Mouse (Mus musculus): Measurements from ENCODE around the gene Evx2. TPM values are rescaled to one million over a fixed set of nuclear protein-coding genes. Genes with fewer than 3 reads are reported as not detected.
A peak's percentile ranks its signal among the peaks of the same experiment; 100 is the strongest.

Evx2 gene
- total RNA-seq, 1 experiment from 2014 or later = not detected

DNA sequence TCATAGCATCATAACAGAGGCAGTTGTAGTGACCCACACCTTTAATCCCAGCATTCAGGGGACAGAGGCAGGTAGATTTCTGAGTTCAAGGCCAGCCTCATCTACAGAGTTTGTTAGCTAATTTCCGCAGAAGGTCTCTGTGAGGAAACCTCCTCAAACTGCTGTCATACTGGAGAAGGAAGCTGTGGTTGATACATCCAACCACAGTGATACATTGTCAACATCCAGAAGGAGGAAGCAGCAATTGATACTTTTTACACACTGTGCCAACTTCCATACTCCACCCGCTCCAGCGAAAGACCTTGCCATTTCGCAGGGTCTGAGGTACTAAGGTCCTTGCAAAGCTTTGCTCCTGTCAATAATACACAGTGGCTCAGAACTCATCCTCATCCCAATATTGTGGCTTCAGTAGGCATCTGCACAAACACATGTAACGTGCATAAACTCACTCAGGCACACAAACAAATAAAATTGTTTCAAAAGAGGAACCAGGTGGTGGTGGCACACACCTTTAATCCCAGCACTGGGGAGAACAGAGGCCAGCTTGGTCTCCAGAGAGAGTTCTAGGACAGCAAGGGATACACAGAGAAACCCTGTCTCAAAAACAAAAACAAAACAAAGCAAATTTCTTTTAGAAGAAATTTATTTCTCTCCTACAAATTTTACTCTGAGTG is 53.1 kb downstream of the Evx2 start:
- peak; percentile 96 to 97 for ATAC-seq (replicated peaks in 1 of 2; ENCODE audit: insufficient read depth in 1 of 2, low FRiP score in 2 of 2, low TSS enrichment in 1 of 2, low read depth in 1 of 2, poor library complexity in 2 of 2, severe bottlenecking in 2 of 2)

DNA sequence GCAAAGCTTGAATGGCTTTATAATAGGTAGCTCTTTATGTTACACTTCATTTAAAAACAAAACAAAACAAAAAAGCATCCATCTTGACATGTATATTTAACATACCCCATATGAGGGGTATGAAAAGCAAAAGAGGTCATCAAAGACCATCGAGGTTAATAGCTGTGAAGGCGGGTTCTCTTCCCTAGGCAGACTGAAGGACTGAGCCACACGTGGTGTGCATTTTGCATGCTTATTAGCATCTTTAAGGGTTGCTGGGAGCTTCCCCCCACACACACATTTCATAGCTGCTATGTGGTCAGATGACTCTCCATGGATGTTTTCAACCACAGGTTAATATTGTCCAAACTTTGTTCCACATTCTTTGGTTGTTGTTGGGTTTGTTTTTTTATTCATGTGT is 55.3 kb downstream of the Evx2 start:
- no peak for ATAC-seq (replicated peaks in 1 of 2; ENCODE audit: insufficient read depth in 1 of 2, low FRiP score in 2 of 2, low TSS enrichment in 1 of 2, low read depth in 1 of 2, poor library complexity in 2 of 2, severe bottlenecking in 2 of 2)

Other genes starting within 250 kb of the Evx2 start
- gene Lnpk, start 80.1 kb downstream of the Evx2 start, total RNA-seq (2017) = 41.1 and 42.9 TPM in 2 replicates
- gene Hoxd13, start 8.8 kb upstream of the Evx2 start, total RNA-seq (2017) = not detected in 2 replicates
- gene Hoxd12, start 15.5 kb upstream of the Evx2 start, total RNA-seq (2017) = not detected in 2 replicates
- gene Hoxd11, start 20.0 kb upstream of the Evx2 start, total RNA-seq (2017) = not detected in 2 replicates
- gene Hoxd10, start 32.4 kb upstream of the Evx2 start, total RNA-seq (2017) = not detected in 2 replicates
- gene Hoxd9, start 38.2 kb upstream of the Evx2 start, total RNA-seq (2017) = not detected in 2 replicates
- gene Hoxd8, start 45.1 kb upstream of the Evx2 start, total RNA-seq (2017) = not detected in 2 replicates
- gene Hoxd3, start 52.4 kb upstream of the Evx2 start, total RNA-seq (2017) = not detected in 2 replicates
- not detected in 2 replicates for gene Hoxd4, start 52.4 kb upstream of the Evx2 start, total RNA-seq (2017)
- gene Gm28230, start 67.2 kb upstream of the Evx2 start, total RNA-seq (2017) = not detected in 2 replicates
- not detected in 2 replicates for gene Hoxd1, start 103.4 kb upstream of the Evx2 start, total RNA-seq (2017)
- 30.4 and 41.9 TPM in 2 replicates for gene Mtx2, start 166.2 kb upstream of the Evx2 start, total RNA-seq (2017)

Data from hematopoietic stem cell, adult 5-6 weeks (primary cell).